Mouse (Mus musculus): Measurements from ENCODE around the gene Agmat. TPM values are rescaled to one million over a fixed set of nuclear protein-coding genes. Genes with fewer than 3 reads are reported as not detected.
A peak's percentile ranks its signal among the peaks of the same experiment; 100 is the strongest.

Agmat gene
- total and polyA plus RNA-seq, 2 experiments from 2014 or later, result 1.1 TPM; not detected in 1

DNA sequence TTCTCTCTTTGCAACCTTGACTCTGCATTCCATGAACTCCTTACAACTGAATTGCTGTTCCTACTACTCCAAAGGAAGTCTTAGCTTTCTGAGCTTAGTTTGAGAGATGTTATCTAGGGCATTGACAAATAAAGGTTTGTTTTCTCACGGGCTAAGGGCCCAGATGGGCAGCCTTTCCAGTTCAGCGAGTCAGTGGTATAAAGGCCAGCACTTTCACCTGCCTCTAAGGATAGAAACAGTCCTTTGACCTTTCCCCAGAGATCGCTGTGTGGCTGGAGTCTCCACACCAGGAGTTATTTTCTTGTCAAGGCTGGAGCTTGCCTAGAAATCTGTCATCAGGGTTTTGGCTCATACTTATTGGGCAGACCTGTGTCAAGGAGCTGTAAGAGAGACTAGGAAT lies 20.7 kb upstream of the Agmat start:
- no peak for DNase-seq (ENCODE audit: low spot score)
- peaks cover 22% of the 10 kb centered on the region for H3K4me1 ChIP-seq (ENCODE audit: control insufficient read depth, insufficient read depth)
- no peak for ATAC-seq (ENCODE audit: insufficient read depth, low read depth)
- TF ChIP-seq EP300 (IDR thresholded peaks at IDR 0.05; ENCODE audit: low read depth) (no peak), CTCF (IDR thresholded peaks at IDR 0.05; ENCODE audit: low read depth) (no peak)
- H3K9me3 ChIP-seq (replicated peaks; ENCODE audit: control insufficient read depth, low read length), result no peaks in the 10 kb centered on the region
- H3K27ac ChIP-seq (ENCODE audit: low read depth), result no peak overlapping the region
- H3K36me3 ChIP-seq (replicated peaks; ENCODE audit: control insufficient read depth, insufficient read depth, low read length), result no peaks in the 10 kb centered on the region
- H3K9ac ChIP-seq (replicated peaks; ENCODE audit: low read depth, low read length), result no peak overlapping the region
- H3K27me3 ChIP-seq (ENCODE audit: control insufficient read depth, insufficient read depth, low read length), result no peaks in the 10 kb centered on the region
- 46% methylated on average over 3 of the region's 3 CpGs for WGBS
- no peak overlapping the region for H3K4me2 ChIP-seq (ENCODE audit: low read depth, low read length)
- H3K4me3 ChIP-seq (ENCODE audit: low read depth, low read length), result no peak overlapping the region

DNA sequence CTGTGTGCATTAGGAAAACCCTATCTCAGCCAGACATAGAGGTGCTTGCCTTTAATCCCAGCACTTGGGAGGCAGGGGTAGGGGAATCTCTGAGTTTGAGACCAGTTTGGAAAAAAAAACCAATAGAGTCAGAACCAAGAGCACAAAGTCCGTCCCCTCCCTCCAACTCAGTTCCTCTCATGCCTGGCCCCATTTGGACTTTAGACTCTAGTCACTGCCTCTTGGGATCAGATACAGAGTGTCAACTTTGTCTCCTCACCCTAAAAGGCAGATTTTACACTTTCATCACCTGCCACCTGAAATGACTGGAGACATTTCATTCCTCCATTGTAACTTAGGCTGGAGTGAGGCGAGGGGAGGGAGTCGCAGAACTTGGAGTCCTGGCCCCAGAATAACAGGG lies 17.2 kb upstream of the Agmat start:
- no peak overlapping the region for H3K27ac ChIP-seq (ENCODE audit: low read depth)
- H3K4me3 ChIP-seq (ENCODE audit: low read depth, low read length), result no peak overlapping the region
- TF ChIP-seq EP300 (IDR thresholded peaks at IDR 0.05; ENCODE audit: low read depth), result no peak
- no peak for TF ChIP-seq CTCF (IDR thresholded peaks at IDR 0.05; ENCODE audit: low read depth)
- DNase-seq (ENCODE audit: low spot score), result no peak
- no peak overlapping the region for H3K4me2 ChIP-seq (ENCODE audit: low read depth, low read length)
- ATAC-seq (ENCODE audit: insufficient read depth, low read depth), result no peak
- 80% methylated on average over 3 of the region's 3 CpGs for WGBS
- H3K4me1 ChIP-seq (ENCODE audit: control insufficient read depth, insufficient read depth), result no peaks in the 10 kb centered on the region
- H3K9ac ChIP-seq (replicated peaks; ENCODE audit: low read depth, low read length), result no peak overlapping the region
- no peaks in the 10 kb centered on the region for H3K9me3 ChIP-seq (replicated peaks; ENCODE audit: control insufficient read depth, low read length)
- H3K27me3 ChIP-seq (ENCODE audit: control insufficient read depth, insufficient read depth, low read length), result no peaks in the 10 kb centered on the region
- no peaks in the 10 kb centered on the region for H3K36me3 ChIP-seq (replicated peaks; ENCODE audit: control insufficient read depth, insufficient read depth, low read length)

DNA sequence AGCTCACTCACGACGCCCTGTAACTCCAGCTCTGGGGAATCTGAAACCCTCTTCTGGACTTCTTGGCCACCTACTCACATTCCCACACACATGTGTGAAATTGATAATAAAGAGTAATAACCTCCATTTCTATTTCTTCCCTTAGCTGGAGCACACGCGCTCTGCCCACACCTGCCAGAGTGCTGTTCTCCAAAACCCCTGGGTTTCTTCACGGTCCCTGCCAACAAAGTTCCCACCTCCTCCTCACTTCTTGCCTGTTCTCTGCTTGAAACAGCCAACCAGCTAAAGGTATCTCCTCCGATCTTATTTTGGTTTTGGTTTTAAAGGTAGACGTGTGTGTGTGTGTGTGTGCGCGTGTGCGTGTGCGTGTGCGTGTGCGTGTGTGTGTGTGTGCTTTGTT lies 16.1 kb upstream of the Agmat start:
- DNase-seq (ENCODE audit: low spot score) (no peak), ATAC-seq (ENCODE audit: insufficient read depth, low read depth) (no peak)
- TF ChIP-seq EP300 (IDR thresholded peaks at IDR 0.05; ENCODE audit: low read depth) (no peak), CTCF (IDR thresholded peaks at IDR 0.05; ENCODE audit: low read depth) (no peak)
- Histone ChIP-seq H3K4me3 (ENCODE audit: low read depth, low read length) (no peak overlapping the region), H3K27ac (ENCODE audit: low read depth) (no peak overlapping the region), H3K4me1 (ENCODE audit: control insufficient read depth, insufficient read depth) (no peaks in the 10 kb centered on the region; the same call in 1 of the 2 replicates), H3K36me3 (replicated peaks; ENCODE audit: control insufficient read depth, insufficient read depth, low read length) (no peaks in the 10 kb centered on the region), H3K9me3 (replicated peaks; ENCODE audit: control insufficient read depth, low read length) (no peaks in the 10 kb centered on the region), H3K27me3 (ENCODE audit: control insufficient read depth, insufficient read depth, low read length) (no peaks in the 10 kb centered on the region), H3K9ac (replicated peaks; ENCODE audit: low read depth, low read length) (no peak overlapping the region), H3K4me2 (ENCODE audit: low read depth, low read length) (no peak overlapping the region)
- WGBS, result 78% methylated on average over 13 of the region's 13 CpGs

DNA sequence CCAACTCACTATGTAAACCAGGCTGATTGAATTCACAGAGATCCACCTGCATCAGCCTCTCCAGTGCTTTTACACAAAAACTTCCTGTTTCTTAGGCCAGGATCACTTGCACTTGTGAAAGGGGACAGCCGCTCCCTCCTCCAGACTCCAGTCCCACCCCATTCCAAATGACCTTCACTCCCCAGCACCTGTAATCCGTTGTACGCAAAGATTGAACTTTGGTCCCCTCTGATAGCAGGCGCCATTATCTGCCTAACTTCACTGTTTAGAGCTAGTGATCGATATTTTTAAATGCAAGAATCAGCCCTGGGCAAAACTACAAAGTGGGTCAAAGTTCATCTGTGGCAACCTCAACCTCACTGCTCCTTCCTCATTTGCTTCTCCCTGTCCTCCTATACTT lies 14.7 kb upstream of the Agmat start:
- Histone ChIP-seq H3K4me3 (ENCODE audit: low read depth, low read length) (no peak overlapping the region), H3K9me3 (replicated peaks; ENCODE audit: control insufficient read depth, low read length) (no peaks in the 10 kb centered on the region), H3K4me2 (ENCODE audit: low read depth, low read length) (no peak overlapping the region), H3K27me3 (ENCODE audit: control insufficient read depth, insufficient read depth, low read length) (no peaks in the 10 kb centered on the region), H3K27ac (ENCODE audit: low read depth) (no peak overlapping the region), H3K36me3 (replicated peaks; ENCODE audit: control insufficient read depth, insufficient read depth, low read length) (no peaks in the 10 kb centered on the region), H3K4me1 (ENCODE audit: control insufficient read depth, insufficient read depth) (no peaks in the 10 kb centered on the region; the same call in 1 of the 2 replicates), H3K9ac (replicated peaks; ENCODE audit: low read depth, low read length) (no peak overlapping the region)
- 72% methylated on average over 5 of the region's 5 CpGs for WGBS
- no peak for TF ChIP-seq CTCF (IDR thresholded peaks at IDR 0.05; ENCODE audit: low read depth)
- DNase-seq (ENCODE audit: low spot score) (no peak), ATAC-seq (ENCODE audit: insufficient read depth, low read depth) (no peak)

DNA sequence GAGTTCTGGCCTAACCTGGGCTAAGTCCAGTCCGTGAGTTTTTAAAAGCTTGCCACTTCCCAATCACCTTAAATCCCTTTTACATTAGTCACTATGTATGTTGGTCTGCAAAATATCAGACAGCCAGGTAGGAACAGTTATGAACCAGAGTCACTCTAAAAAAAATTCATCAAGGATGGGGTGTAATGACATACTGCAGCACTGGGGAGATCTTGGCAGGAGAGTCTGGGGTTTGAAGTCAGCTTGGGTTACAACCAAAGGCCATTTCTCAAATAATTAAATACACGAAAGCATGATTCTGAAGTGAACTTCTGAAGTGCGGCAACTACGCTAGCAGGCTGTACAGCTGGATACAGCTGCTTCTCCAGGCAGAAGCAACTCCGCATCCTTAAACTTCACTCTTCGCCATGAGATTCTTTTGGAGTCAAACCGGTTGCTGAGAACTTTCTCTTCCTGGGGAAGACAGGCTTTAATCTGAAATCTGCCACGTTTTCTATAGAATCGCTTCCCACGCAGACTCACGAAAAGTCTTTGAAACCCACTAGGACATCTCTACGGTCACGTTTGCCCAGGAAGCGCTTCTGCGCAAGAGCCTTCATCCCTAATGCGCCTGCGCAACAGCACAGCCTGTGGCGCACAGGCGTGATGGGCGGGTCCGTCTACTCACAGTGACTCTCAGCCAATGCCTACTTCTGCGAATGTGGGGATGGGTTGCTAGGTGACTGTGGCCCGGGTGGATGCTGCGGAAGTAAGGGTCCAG lies 11.8 kb upstream of the Agmat start:
- WGBS, result 7% methylated on average over 24 of the region's 24 CpGs
- Histone ChIP-seq H3K27me3 (ENCODE audit: control insufficient read depth, insufficient read depth, low read length) (no peaks in the 10 kb centered on the region), H3K36me3 (replicated peaks; ENCODE audit: control insufficient read depth, insufficient read depth, low read length) (no peaks in the 10 kb centered on the region), H3K9me3 (replicated peaks; ENCODE audit: control insufficient read depth, low read length) (no peaks in the 10 kb centered on the region), H3K27ac (ENCODE audit: low read depth) (no peak overlapping the region), H3K4me2 (ENCODE audit: low read depth, low read length) (peak overlapping the region; percentile 54), H3K4me1 (ENCODE audit: control insufficient read depth, insufficient read depth) (no peaks in the 10 kb centered on the region; the same call in 1 of the 2 replicates), H3K9ac (replicated peaks; ENCODE audit: low read depth, low read length) (no peak overlapping the region), H3K4me3 (ENCODE audit: low read depth, low read length) (peak overlapping the region; percentile 28)
- no peak for TF ChIP-seq CTCF (IDR thresholded peaks at IDR 0.05; ENCODE audit: low read depth)
- ATAC-seq (ENCODE audit: insufficient read depth, low read depth) (peak; percentile 96), DNase-seq (ENCODE audit: low spot score) (peak; percentile 92)

DNA sequence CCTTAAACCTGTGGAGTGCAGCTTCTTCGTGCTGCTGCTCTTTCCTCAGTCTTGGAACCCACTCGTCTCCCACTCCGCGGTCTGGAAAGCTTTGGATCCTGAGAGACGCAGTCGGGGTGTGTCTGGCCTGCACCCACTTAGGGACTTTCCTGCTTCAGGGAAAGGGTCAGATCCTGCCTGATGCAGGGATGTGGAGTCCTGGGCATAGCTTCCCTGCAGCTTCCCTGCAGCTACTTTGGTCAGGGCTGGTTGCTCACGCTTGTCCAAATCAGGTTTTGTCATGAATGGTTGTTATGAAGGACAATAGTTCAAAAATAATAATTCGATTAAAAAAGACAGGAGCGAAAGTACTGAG lies 11.3 kb upstream of the Agmat start:
- Histone ChIP-seq H3K9me3 (replicated peaks; ENCODE audit: control insufficient read depth, low read length) (no peaks in the 10 kb centered on the region), H3K9ac (replicated peaks; ENCODE audit: low read depth, low read length) (no peak overlapping the region), H3K27me3 (ENCODE audit: control insufficient read depth, insufficient read depth, low read length) (no peaks in the 10 kb centered on the region), H3K27ac (ENCODE audit: low read depth) (no peak overlapping the region), H3K4me2 (ENCODE audit: low read depth, low read length) (peak overlapping the region; percentile 54), H3K4me1 (ENCODE audit: control insufficient read depth, insufficient read depth) (no peaks in the 10 kb centered on the region; the same call in 1 of the 2 replicates), H3K4me3 (ENCODE audit: low read depth, low read length) (peak overlapping the region; percentile 28; the same call in 1 of the 2 replicates), H3K36me3 (replicated peaks; ENCODE audit: control insufficient read depth, insufficient read depth, low read length) (no peaks in the 10 kb centered on the region)
- ATAC-seq (ENCODE audit: insufficient read depth, low read depth), result no peak
- 32% methylated on average over 9 of the region's 9 CpGs for WGBS
- TF ChIP-seq EP300 (IDR thresholded peaks at IDR 0.05; ENCODE audit: low read depth), result no peak
- TF ChIP-seq CTCF (IDR thresholded peaks at IDR 0.05; ENCODE audit: low read depth), result no peak
- no peak for DNase-seq (ENCODE audit: low spot score)
